Mouse (Mus musculus) MEL (cell line): Measurements from ENCODE around the gene Neurl2. TPM values are rescaled to one million over a fixed set of nuclear protein-coding genes. Genes with fewer than 3 reads are reported as not detected.
A peak's percentile ranks its signal among the peaks of the same experiment; 100 is the strongest.

Source experiments
- DNase-seq: peaks from one replicate; pipeline ENCODE4 v3.0.0; 2011; ENCODE audit warnings: low read depth, low spot score
- H3K27ac ChIP-seq: 2 replicates; pipeline ENCODE4 v1.5.1; 2012; ENCODE audit warnings: low read depth, mild to moderate bottlenecking, control low read depth, low read length, moderate library complexity; ENCODE audit not compliant: control insufficient read depth
- H3K27me3 ChIP-seq, 2 experiments: fragments of 150-350 bp in 1 of 2; sonication (generic) in 1 of 2; 2 replicates each; pipeline ENCODE4 v1.6.1; 2012; ENCODE audit warnings: low read length in 2 of 2, mild to moderate bottlenecking in 2 of 2, improper control_type of control experiment in 1 of 2, moderate library complexity in 1 of 2; ENCODE audit not compliant: insufficient read depth in 2 of 2, control insufficient read depth in 1 of 2
- H3K36me3 ChIP-seq, 2 experiments: 2 replicates each; pipeline ENCODE4 v1.6.1; 2012 to 2014; ENCODE audit warnings: low read length in 2 of 2, improper control_type of control experiment in 1 of 2, inconsistent platforms in 1 of 2, mild to moderate bottlenecking in 1 of 2; ENCODE audit not compliant: insufficient read depth in 2 of 2, control insufficient read depth in 1 of 2
- H3K4me1 ChIP-seq, 2 experiments: fragments of 150-350 bp in 1 of 2; sonication (generic) in 1 of 2; 2 replicates each; pipeline ENCODE4 v1.6.1; 2012; ENCODE audit warnings: low read length in 2 of 2, improper control_type of control experiment in 1 of 2, mild to moderate bottlenecking in 1 of 2; ENCODE audit not compliant: insufficient read depth in 2 of 2, control insufficient read depth in 1 of 2
- H3K4me3 ChIP-seq, 2 experiments: fragments of 150-350 bp in 1 of 2; sonication (generic) in 1 of 2; 2 replicates each; pipeline ENCODE4 v1.5.1; 2012; ENCODE audit warnings: low read depth in 2 of 2, low read length in 2 of 2, mild to moderate bottlenecking in 2 of 2, moderate library complexity in 2 of 2, control low read depth in 1 of 2, improper control_type of control experiment in 1 of 2; ENCODE audit not compliant: control insufficient read depth in 1 of 2, insufficient read depth in 1 of 2
- H3K79me2 ChIP-seq: 2 replicates; pipeline ENCODE4 v1.6.1; 2012; ENCODE audit warnings: mild to moderate bottlenecking, low read length, moderate library complexity; ENCODE audit not compliant: control insufficient read depth, poor library complexity, insufficient read depth
- H3K9ac ChIP-seq: 2 replicates; pipeline ENCODE4 v1.6.1; 2012; ENCODE audit warnings: low read depth, mild to moderate bottlenecking, control low read depth, low read length, moderate library complexity; ENCODE audit not compliant: control insufficient read depth, poor library complexity, severe bottlenecking
- H3K9me3 ChIP-seq: fragments of 150-350 bp; sonication (generic); replicated peaks from 2 replicates; pipeline ENCODE4 v1.6.1; 2012; ENCODE audit warnings: mild to moderate bottlenecking, low read length, improper control_type of control experiment, moderate library complexity; ENCODE audit not compliant: insufficient read depth
- CHD1 ChIP-seq: IDR thresholded peaks from 2 replicates; pipeline ENCODE4 v1.6.1; 2012; ENCODE audit warnings: low read depth, mild to moderate bottlenecking, inconsistent platforms, low read length, improper control_type of control experiment
- CHD2 ChIP-seq: IDR thresholded peaks from 2 replicates; pipeline ENCODE4 v1.6.1; 2011; ENCODE audit warnings: low read length, improper control_type of control experiment
- CTCF ChIP-seq, 3 experiments: IDR thresholded peaks in 2 of 3; conservative IDR thresholded peaks in 1 of 3; 2 replicates each; pipeline ENCODE4 v1.5.1; 2011 to 2012; ENCODE audit warnings: low read length in 3 of 3, low read depth in 2 of 3, mild to moderate bottlenecking in 2 of 3, improper control_type of control experiment in 1 of 3, inconsistent platforms in 1 of 3, mixed read lengths in 1 of 3, moderate library complexity in 1 of 3; ENCODE audit not compliant: control insufficient read depth in 1 of 3, insufficient read depth in 1 of 3, poor library complexity in 1 of 3, severe bottlenecking in 1 of 3
- ELF1 ChIP-seq: IDR thresholded peaks from 2 replicates; pipeline ENCODE4 v1.6.1; 2014; ENCODE audit warnings: low read depth, mild to moderate bottlenecking, inconsistent platforms, low read length, improper control_type of control experiment, moderate library complexity
- ETS1 ChIP-seq: IDR thresholded peaks from 2 replicates; pipeline ENCODE4 v1.6.1; 2012; ENCODE audit warnings: low read depth, mild to moderate bottlenecking, inconsistent platforms, low read length, improper control_type of control experiment, moderate library complexity
- GATA1 ChIP-seq: IDR thresholded peaks from 2 replicates; pipeline ENCODE4 v1.6.1; 2011; ENCODE audit warnings: low read depth, low read length, improper control_type of control experiment
- HCFC1 ChIP-seq: IDR thresholded peaks from 2 replicates; pipeline ENCODE4 v1.6.1; 2012; ENCODE audit warnings: low read depth, mild to moderate bottlenecking, inconsistent platforms, low read length, improper control_type of control experiment, moderate library complexity
- KAT2A ChIP-seq: conservative IDR thresholded peaks from 2 replicates; pipeline ENCODE4 v1.6.1; 2012; ENCODE audit warnings: low read depth, low read length, improper control_type of control experiment, inconsistent platforms
- MAX ChIP-seq: IDR thresholded peaks from 2 replicates; pipeline ENCODE4 v1.6.1; 2011; ENCODE audit warnings: low read length, improper control_type of control experiment
- MXI1 ChIP-seq: IDR thresholded peaks from 2 replicates; pipeline ENCODE4 v1.6.1; 2011; ENCODE audit warnings: mild to moderate bottlenecking, low read depth, low read length, improper control_type of control experiment
- NELFE ChIP-seq: IDR thresholded peaks from 2 replicates; pipeline ENCODE4 v1.6.1; 2011; ENCODE audit warnings: low read depth, low read length, improper control_type of control experiment
- POLR2A ChIP-seq, 2 experiments: IDR thresholded peaks; 2 replicates each; pipeline ENCODE4 v1.6.1; 2011 to 2012; ENCODE audit warnings: low read length in 2 of 2, mild to moderate bottlenecking in 2 of 2, control low read depth in 1 of 2, improper control_type of control experiment in 1 of 2, low read depth in 1 of 2, moderate library complexity in 1 of 2; ENCODE audit not compliant: control insufficient read depth in 1 of 2, insufficient read depth in 1 of 2, poor library complexity in 1 of 2
- POLR2AphosphoS2 ChIP-seq: IDR thresholded peaks from 2 replicates; pipeline ENCODE4 v1.6.1; 2011; ENCODE audit warnings: low read length, improper control_type of control experiment
- POLR2AphosphoS5 ChIP-seq: IDR thresholded peaks from 2 replicates; pipeline ENCODE4 v1.6.1; 2012; ENCODE audit warnings: low read depth, borderline replicate concordance, mild to moderate bottlenecking, inconsistent platforms, low read length, moderate library complexity, mixed read lengths
- RCOR1 ChIP-seq: IDR thresholded peaks from 2 replicates; pipeline ENCODE4 v1.6.1; 2012; ENCODE audit warnings: low read depth, mild to moderate bottlenecking, inconsistent platforms, low read length, improper control_type of control experiment
- SIN3A ChIP-seq: IDR thresholded peaks from 2 replicates; pipeline ENCODE4 v1.6.1; 2012; ENCODE audit warnings: low read length, improper control_type of control experiment, inconsistent platforms
- TBP ChIP-seq: IDR thresholded peaks from 2 replicates; pipeline ENCODE4 v1.8.0; 2011; ENCODE audit warnings: low read depth, low read length, improper control_type of control experiment
- TCF12 ChIP-seq: IDR thresholded peaks from 2 replicates; pipeline ENCODE4 v1.6.1; 2014; ENCODE audit warnings: low read depth, mild to moderate bottlenecking, inconsistent platforms, low read length, improper control_type of control experiment, moderate library complexity
- ZC3H11A ChIP-seq: IDR thresholded peaks from 2 replicates; pipeline ENCODE4 v1.6.1; 2012; ENCODE audit warnings: low read depth, mild to moderate bottlenecking, inconsistent platforms, low read length, improper control_type of control experiment
- ZMIZ1 ChIP-seq: IDR thresholded peaks from 2 replicates; pipeline ENCODE4 v1.6.1; 2012; ENCODE audit warnings: low read depth, mild to moderate bottlenecking, inconsistent platforms, low read length, improper control_type of control experiment, moderate library complexity
- polyA plus RNA-seq, 2 experiments: library from polyadenylated mRNA; stranded (reverse) in 1 of 2; unstranded in 1 of 2; fragments of >175 nt in 1 of 2; fragments of >200 nt in 1 of 2; gene quantifications; 2 replicates each; pipeline versions ENCODE4 v1.2.1 to v1.2.4; 2012; ENCODE audit warnings: low replicate concordance in 2 of 2, low read depth in 1 of 2; ENCODE audit not compliant: insufficient read length in 2 of 2, insufficient read depth in 1 of 2, missing spikeins in 1 of 2
- total RNA-seq: library from RNA; depleted of rRNA; stranded (reverse); fragments of 300-350 nt; gene quantifications from 2 replicates; pipeline ENCODE4 v1.2.3, GENCODE M21; 2012

The Neurl2 gene
- total and polyA plus RNA-seq, 3 experiments, result 1.6 to 2.6 TPM; not detected in 1

DNA sequence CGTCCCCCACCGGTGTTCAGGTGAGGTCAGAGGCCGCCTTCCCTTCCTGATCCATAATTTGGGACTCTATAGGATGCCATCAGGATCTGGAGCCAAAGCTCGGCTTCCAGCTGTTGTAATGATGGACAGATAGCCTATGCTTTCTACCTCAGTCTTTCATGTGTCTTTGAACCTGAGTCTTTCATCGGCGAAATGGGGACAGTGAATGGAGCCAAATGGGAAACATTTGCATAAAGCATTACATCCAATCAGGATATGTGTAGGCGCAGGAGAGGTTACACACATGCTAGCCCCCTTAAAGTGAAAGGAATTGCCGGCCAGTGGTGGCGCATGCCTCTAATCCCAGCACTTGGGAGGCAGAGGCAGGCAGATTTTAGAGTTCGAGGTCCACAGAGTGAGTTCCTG, 10.1 kb downstream of the Neurl2 start:
- TF ChIP-seq TBP, result peak; percentile 81
- peak; percentile 6; the same call in 1 of the 2 replicates for TF ChIP-seq MAX
- TF ChIP-seq KAT2A, result no peak
- peak; percentile 42; the same call in 1 of the 2 replicates for TF ChIP-seq ETS1
- TF ChIP-seq POLR2AphosphoS5, result no peak
- TF ChIP-seq MXI1, result peak; percentile 58; the same call in 1 of the 2 replicates
- Histone ChIP-seq H3K27ac (peak overlapping the region; percentile 59), H3K36me3 (peaks cover 0 to 23% of the 10 kb centered on the region in 2 experiments; a peak in 2 of 4 replicates), H3K27me3 (no peaks in the 10 kb centered on the region), H3K9ac (peak overlapping the region; percentile 73), H3K4me3 (peak overlapping the region; percentile 77 to 80), H3K4me1 (peaks cover 2 to 31% of the 10 kb centered on the region in 2 experiments; a peak in 3 of 4 replicates), H3K79me2 (peaks cover 4% of the 10 kb centered on the region), H3K9me3 (no peaks in the 10 kb centered on the region)
- DNase-seq, result peak; percentile 80

DNA sequence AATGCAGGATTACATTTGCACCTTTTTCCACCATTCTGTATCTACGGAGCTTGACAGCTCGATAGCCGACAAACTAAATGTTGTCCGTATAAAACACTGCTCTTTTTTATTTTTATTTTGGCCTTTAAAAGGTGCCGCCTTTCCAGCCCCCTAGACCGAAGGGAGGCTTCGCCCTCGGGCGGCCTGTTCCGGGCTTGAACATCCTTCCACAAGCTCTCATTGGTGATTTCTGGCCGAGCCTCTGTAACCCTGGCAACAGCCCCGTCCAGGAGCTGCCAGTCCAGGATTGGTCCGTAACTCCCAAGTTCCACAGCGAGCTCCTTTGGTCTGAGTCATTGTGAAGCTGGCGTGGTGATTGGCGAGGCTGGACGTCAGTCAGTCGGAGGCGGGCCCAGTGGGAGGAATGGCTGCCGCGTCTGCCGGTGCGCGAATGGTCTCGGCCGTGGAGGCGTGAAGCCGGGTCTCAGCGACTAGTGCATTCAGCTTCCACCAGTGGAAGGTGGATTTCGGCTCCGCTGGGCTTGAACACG, 10.6 kb downstream of the Neurl2 start, which contains the start of gene Zswim1:
Gene Zswim1 (plus strand): TSS at position 51 of the 530 bp plus-strand sequence.
- TF ChIP-seq ELF1 (peak; percentile 83), POLR2AphosphoS2 (peak; percentile 83; the same call in 1 of the 2 replicates), POLR2A (IDR thresholded peaks at IDR 0.05; ENCODE audit: control insufficient read depth in 1 of 2, insufficient read depth in 1 of 2, low read depth in 1 of 2, low read length in 2 of 2, poor library complexity in 1 of 2) (peak; percentile 75 to 76; a peak in 3 of 4 replicates), CTCF (IDR thresholded peaks at IDR 0.05 in 2 of 3, conservative IDR thresholded peaks at IDR 0.05 in 1 of 3; ENCODE audit: control insufficient read depth in 1 of 3, insufficient read depth in 1 of 3, low read depth in 2 of 3, low read length in 3 of 3, poor library complexity in 1 of 3, severe bottlenecking in 1 of 3) (no peak), NELFE (peak; percentile 71; the same call in 1 of the 2 replicates), TCF12 (peak; percentile 61), CHD1 (no peak), HCFC1 (peak; percentile 76), CHD2 (peak; percentile 58), RCOR1 (peak; percentile 9; the same call in 1 of the 2 replicates), GATA1 (no peak), MXI1 (peak; percentile 84), SIN3A (peak; percentile 64), MAX (peak; percentile 20; the same call in 1 of the 2 replicates), POLR2AphosphoS5 (no peak), ZC3H11A (no peak), ZMIZ1 (peak; percentile 59; the same call in 1 of the 2 replicates)
- Histone ChIP-seq H3K27me3 (no peaks in the 10 kb centered on the region), H3K4me3 (peak within 1 kb of the TSS; percentile 77 to 80), H3K79me2 (peaks cover 4% of the 10 kb centered on the region), H3K9me3 (no peaks in the 10 kb centered on the region), H3K9ac (peak within 1 kb of the TSS; percentile 73), H3K27ac (peak within 1 kb of the TSS; percentile 59), H3K4me1 (peaks cover 2 to 27% of the 10 kb centered on the region in 2 experiments; a peak in 3 of 4 replicates), H3K36me3 (peaks cover 0 to 20% of the 10 kb centered on the region in 2 experiments; a peak in 2 of 4 replicates)
- peak; percentile 98 for DNase-seq
